Mouse (Mus musculus) limb, embryonic 15.5 days (tissue): ENCODE data around the gene B3gnt2. TPM values are rescaled to one million over a fixed set of nuclear protein-coding genes. Genes with fewer than 3 reads are reported as not detected.

ENCODE experiments used
- ATAC-seq: fragments of 200-750 bp; cut with Nextera tagmentation; 2 replicates; pipeline ENCODE4 v1.8.0; 2017; ENCODE audit warnings: low read depth, moderate TSS enrichment; ENCODE audit not compliant: insufficient number of reproducible peaks, low FRiP score, low TSS enrichment
- H3K27ac ChIP-seq: fragments of 300-500 bp; sonication (generic); 2 replicates; pipeline ENCODE4 v1.5.1; 2015; ENCODE audit warnings: moderate library complexity, mild to moderate bottlenecking, inconsistent platforms
- H3K27me3 ChIP-seq: fragments of 300-500 bp; sonication (generic); 2 replicates; pipeline ENCODE4 v1.6.1; 2015; ENCODE audit warnings: inconsistent platforms
- H3K36me3 ChIP-seq: fragments of 300-500 bp; sonication (generic); 2 replicates; pipeline ENCODE4 v1.6.1; 2015; ENCODE audit warnings: inconsistent platforms
- H3K4me1 ChIP-seq: fragments of 300-500 bp; sonication (generic); 2 replicates; pipeline ENCODE4 v1.6.1; 2015; ENCODE audit warnings: inconsistent platforms
- H3K4me2 ChIP-seq: fragments of 300-500 bp; sonication (generic); 2 replicates; pipeline ENCODE4 v1.6.1; 2015; ENCODE audit warnings: mild to moderate bottlenecking, inconsistent platforms
- H3K4me3 ChIP-seq: fragments of 300-500 bp; sonication (generic); 2 replicates; pipeline ENCODE4 v1.5.1; 2015; ENCODE audit warnings: mild to moderate bottlenecking, inconsistent platforms
- H3K9ac ChIP-seq: fragments of 300-500 bp; sonication (generic); 2 replicates; pipeline ENCODE4 v1.6.1; 2015; ENCODE audit warnings: inconsistent platforms
- H3K9me3 ChIP-seq: fragments of 300-500 bp; sonication (generic); 2 replicates; pipeline ENCODE4 v1.6.1; 2016; ENCODE audit warnings: inconsistent platforms
- WGBS: fragments of 180-500 bp; shearing (Covaris S2); methylation state at CpG from one replicate; pipeline ENCODE4 v1.1.7; 2015; 5-methylcytosine and 5-hydroxymethylcytosine counted together
- polyA plus RNA-seq: library from polyadenylated mRNA; unstranded; fragments of >200 nt; fragmentation: Nextera tagmentation; extraction: Ambion mirVana; gene quantifications from 2 replicates; pipeline ENCODE4 v1.2.1, GENCODE M21; 2015

The B3gnt2 gene
- polyA plus RNA-seq, 1 experiment from 2014 or later = 11.6 TPM

DNA sequence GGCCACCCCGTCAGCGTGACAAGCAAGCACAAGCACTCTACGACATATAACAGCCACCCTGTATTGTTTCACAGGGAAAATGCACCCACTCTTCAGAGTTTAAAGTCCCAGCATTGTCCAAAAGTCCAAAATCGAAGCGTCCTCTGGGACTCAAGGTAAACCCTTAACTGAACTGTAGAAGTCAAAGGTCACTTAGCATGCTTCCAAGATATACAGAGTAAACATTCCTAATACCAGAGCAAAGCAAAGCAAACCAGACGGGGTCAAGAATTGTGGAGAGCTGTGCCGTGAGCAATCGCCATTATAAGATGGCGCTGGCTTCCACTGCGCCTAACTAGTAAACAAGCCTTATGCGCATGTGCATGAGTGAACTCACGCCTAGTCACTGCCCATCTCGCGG is 34.7 kb downstream of the B3gnt2 start:
- Histone ChIP-seq H3K9ac (no peak overlapping the region), H3K36me3 (no peaks in the 10 kb centered on the region), H3K4me1 (peaks cover 11% of the 10 kb centered on the region; the same call in 1 of the 2 replicates), H3K27ac (no peak overlapping the region), H3K4me3 (no peak overlapping the region), H3K9me3 (no peaks in the 10 kb centered on the region), H3K4me2 (no peak overlapping the region), H3K27me3 (no peaks in the 10 kb centered on the region)
- WGBS = 91% methylated on average over 14 of the region's 14 CpGs
- no peak for ATAC-seq

DNA sequence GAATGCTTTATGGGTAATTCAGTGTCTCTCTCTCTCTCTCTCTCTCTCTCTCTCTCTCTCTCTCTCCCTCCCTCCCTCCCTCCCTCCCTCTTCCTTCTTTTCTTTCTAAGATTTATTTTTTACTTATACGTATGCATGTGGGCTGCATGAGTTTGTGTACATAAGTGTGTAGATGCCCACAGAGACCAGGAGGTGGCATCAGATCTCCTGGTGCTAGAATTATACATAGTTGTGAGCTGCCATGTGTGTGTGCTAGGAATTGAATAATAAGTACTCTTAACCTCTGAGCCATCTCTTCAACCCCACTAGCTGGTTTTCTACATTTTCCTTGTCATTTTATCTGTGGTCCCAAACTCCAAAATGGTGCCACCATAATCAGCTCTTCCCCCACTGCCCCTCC is 35.2 kb downstream of the B3gnt2 start:
- H3K27me3 ChIP-seq = no peaks in the 10 kb centered on the region
- no peaks in the 10 kb centered on the region for H3K9me3 ChIP-seq
- no peaks in the 10 kb centered on the region for H3K36me3 ChIP-seq
- no peak overlapping the region for H3K4me2 ChIP-seq
- 95% methylated on average over 1 of the region's 1 CpGs for WGBS
- H3K27ac ChIP-seq = no peak overlapping the region
- peaks cover 11% of the 10 kb centered on the region; the same call in 1 of the 2 replicates for H3K4me1 ChIP-seq
- ATAC-seq = no peak
- no peak overlapping the region for H3K4me3 ChIP-seq
- H3K9ac ChIP-seq = no peak overlapping the region

DNA sequence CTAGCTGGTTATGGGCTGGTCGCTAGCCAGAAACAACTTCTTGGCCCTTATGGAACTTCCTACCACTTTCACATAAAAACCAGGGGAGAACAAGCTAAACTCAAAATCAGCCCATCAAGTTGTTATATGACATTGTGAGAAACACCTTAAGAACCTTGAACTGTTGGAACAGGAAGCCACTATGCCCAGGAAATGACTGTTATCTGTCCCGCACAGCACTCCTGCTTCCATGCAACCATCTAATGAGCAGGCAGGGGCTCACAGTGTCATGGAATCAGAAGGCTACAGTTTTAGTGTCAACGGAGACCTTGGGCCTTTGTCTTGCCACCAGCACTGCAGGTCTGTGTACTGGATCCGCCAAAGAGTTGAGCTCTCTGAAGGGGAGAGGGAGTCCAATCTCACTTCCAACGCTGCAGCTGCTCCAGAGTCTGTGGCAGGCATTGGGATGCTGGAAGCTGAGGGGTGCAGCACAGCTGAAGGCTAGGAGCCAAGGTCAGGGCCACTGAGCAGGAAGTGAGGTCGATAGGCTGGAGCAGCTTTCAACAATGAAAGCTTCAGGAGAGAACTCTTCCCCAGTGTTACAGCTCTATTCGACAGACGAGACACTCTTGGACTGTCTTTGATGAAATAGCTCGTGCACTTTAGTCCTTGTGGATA is 36.6 kb downstream of the B3gnt2 start:
- no peak overlapping the region for H3K4me3 ChIP-seq
- no peak overlapping the region for H3K9ac ChIP-seq
- no peak for ATAC-seq
- H3K27me3 ChIP-seq = no peaks in the 10 kb centered on the region
- H3K27ac ChIP-seq = no peak overlapping the region
- no peaks in the 10 kb centered on the region for H3K9me3 ChIP-seq
- no peaks in the 10 kb centered on the region for H3K36me3 ChIP-seq
- peaks cover 6% of the 10 kb centered on the region; the same call in 1 of the 2 replicates for H3K4me1 ChIP-seq
- WGBS = 74% methylated on average over 9 of the region's 9 CpGs
- no peak overlapping the region for H3K4me2 ChIP-seq

DNA sequence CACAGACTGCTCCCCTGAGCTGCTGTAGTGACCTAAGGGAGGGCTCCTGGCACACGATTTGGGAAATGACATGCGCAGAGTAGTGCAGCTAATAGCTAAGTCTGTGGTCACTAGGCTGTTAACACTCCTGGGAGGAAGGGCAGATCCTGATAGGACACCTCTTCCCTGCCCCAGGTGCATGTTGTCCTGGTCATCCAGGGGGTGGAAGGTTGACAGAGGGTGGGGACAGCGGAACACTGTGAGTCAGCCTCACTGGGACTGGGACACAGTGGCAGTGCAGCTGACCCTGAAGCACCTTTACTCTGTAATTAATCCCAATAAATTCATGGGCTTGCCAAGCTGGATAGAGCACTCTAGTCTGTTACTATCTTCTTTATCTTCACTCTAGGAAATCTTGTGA is 39.5 kb downstream of the B3gnt2 start:
- 75% methylated on average over 3 of the region's 3 CpGs for WGBS
- ATAC-seq = no peak

DNA sequence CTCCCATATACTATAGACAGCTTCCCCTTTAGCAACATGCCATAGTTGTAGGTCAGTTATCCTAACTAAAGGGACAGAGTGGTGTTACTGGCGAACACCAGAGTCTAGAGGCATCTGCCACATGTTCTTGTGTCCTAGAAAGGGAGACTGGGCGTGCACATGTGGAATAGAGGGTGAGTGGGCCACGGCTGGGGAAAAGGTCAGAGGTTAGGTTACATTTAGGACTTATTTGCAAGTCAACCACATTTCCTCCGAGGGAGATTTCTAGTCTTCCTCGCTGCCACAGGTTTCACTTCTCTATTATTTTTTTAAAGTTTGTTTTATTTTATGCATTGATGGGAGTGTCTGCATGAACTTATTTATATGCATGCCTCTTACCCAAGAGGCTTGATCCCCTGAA is 42.4 kb downstream of the B3gnt2 start:
- H3K9ac ChIP-seq = no peak overlapping the region
- no peak overlapping the region for H3K4me3 ChIP-seq
- H3K36me3 ChIP-seq = no peaks in the 10 kb centered on the region
- H3K27ac ChIP-seq = no peak overlapping the region
- WGBS = 66% methylated on average over 5 of the region's 5 CpGs
- no peaks in the 10 kb centered on the region for H3K4me1 ChIP-seq
- no peak for ATAC-seq
- no peak overlapping the region for H3K4me2 ChIP-seq
- no peaks in the 10 kb centered on the region for H3K27me3 ChIP-seq
- no peaks in the 10 kb centered on the region for H3K9me3 ChIP-seq

More for the DNA sequence above, 39.5 kb downstream of the B3gnt2 start:
- Histone ChIP-seq H3K4me2 (no peak overlapping the region), H3K27ac (no peak overlapping the region), H3K27me3 (no peaks in the 10 kb centered on the region), H3K36me3 (no peaks in the 10 kb centered on the region), H3K9me3 (no peaks in the 10 kb centered on the region), H3K4me1 (peaks cover 4% of the 10 kb centered on the region; the same call in 1 of the 2 replicates), H3K9ac (no peak overlapping the region), H3K4me3 (no peak overlapping the region)

DNA sequence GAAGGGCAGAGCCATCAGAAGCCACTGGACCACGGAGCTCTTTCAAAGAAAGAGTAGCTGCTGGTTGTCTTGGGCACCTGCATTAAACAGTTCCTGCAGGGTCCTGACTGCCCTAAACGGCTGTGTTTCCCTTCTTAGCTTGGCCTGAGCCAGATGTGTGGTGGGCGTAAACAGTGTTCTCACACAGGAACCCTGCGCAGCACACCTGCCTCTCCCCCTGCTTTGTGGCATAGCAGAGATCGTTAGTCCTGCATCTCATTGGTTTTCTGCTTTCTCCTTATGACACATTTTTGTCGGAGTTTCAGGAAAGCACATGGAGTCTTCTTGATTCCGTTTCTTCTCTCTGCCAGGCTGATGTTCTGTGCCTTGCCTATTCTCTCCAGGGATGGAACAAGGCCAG is 44.9 kb downstream of the B3gnt2 start:
- WGBS = 64% methylated on average over 7 of the region's 7 CpGs
- no peak for ATAC-seq
- Histone ChIP-seq H3K4me3 (no peak overlapping the region), H3K4me2 (no peak overlapping the region), H3K36me3 (no peaks in the 10 kb centered on the region), H3K4me1 (no peaks in the 10 kb centered on the region), H3K27me3 (no peaks in the 10 kb centered on the region), H3K9me3 (no peaks in the 10 kb centered on the region), H3K9ac (no peak overlapping the region), H3K27ac (no peak overlapping the region)

DNA sequence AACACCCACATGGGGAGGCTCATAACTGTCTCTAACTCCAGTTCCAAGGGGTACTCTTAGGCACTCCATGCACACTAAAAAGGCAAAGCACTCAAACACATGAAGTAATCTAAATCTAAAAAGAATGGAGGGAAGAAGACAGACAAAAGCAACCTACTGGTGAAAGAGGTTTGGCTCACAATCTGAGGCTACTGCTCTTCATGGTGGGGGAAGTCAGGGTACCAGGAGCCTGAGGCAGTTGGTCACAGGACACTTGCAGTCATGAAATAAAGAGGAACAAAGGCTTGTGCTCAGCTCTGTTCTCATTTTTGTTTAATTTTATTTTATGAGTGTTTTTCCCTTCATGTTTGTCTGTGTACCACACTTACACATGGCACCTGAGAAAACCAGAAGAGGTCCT is 45.6 kb downstream of the B3gnt2 start:
- H3K27me3 ChIP-seq = no peaks in the 10 kb centered on the region
- no peak for ATAC-seq
- H3K4me2 ChIP-seq = no peak overlapping the region
- no peaks in the 10 kb centered on the region for H3K9me3 ChIP-seq
- no peak overlapping the region for H3K27ac ChIP-seq
- no peak overlapping the region for H3K9ac ChIP-seq
- H3K36me3 ChIP-seq = no peaks in the 10 kb centered on the region
- no peak overlapping the region for H3K4me3 ChIP-seq
- no peaks in the 10 kb centered on the region for H3K4me1 ChIP-seq

DNA sequence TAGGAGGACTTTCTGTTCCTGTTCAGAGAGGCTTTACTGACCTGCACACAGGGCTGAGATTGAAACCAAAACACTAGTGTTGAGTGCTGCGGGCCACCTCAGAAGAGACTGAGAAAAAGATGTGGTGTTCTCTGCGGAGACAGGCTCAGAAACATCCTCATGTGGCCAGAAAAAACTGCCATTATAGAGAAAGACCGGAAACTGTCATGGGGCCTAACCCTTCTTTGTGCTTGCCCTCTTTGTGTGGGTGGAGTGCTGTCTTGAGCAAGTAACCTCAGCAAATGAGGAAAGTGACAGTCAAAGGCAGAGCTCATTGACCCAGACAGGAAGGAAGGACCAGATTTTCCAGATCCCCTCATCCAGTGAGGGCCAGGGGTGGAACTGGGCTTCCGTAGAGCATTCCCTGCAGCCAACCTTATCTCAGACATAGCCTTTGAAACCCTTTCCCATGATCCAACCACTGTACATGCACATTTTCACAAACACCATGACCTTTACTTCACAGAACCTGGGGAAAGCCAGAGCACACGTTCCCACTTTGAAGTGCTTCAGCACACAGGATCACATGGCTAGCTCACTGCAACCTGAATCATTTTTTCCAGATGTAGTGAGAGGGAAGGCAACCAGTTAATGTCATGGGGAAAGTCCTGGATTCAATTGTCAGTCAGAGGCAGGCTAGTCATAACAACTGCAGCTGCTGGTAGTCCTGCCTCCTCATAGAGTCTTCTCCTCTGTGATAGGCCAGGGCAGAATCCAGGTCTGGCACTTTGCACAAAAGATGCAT is 46.6 kb downstream of the B3gnt2 start:
- H3K9me3 ChIP-seq = no peaks in the 10 kb centered on the region
- 71% methylated on average over 5 of the region's 5 CpGs for WGBS
- ATAC-seq = no peak
- H3K27ac ChIP-seq = no peak overlapping the region
- H3K4me3 ChIP-seq = no peak overlapping the region
- no peaks in the 10 kb centered on the region for H3K27me3 ChIP-seq
- no peak overlapping the region for H3K9ac ChIP-seq
- no peaks in the 10 kb centered on the region for H3K36me3 ChIP-seq
- no peaks in the 10 kb centered on the region for H3K4me1 ChIP-seq
- no peak overlapping the region for H3K4me2 ChIP-seq

DNA sequence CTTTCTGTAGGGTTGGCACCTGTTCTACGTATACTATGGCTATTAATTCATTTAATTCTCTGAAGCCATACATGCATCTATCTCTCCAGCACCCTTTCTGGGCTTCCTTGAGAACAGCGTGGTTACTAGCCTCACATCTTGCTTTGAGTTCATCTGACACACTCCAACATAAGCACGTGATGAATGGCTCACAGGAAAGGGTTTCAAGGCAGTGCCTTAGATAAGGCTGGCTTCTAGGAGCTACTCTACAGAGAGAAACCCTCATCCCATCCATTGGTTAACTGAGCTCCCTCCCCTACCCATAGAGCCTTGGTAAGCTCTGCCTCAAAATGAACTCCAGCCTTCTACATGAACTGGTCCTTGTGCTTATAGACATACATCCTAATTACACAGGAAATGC is 47.3 kb downstream of the B3gnt2 start:
- Histone ChIP-seq H3K9ac (no peak overlapping the region), H3K27me3 (no peaks in the 10 kb centered on the region), H3K27ac (no peak overlapping the region), H3K4me2 (no peak overlapping the region), H3K9me3 (no peaks in the 10 kb centered on the region), H3K4me3 (no peak overlapping the region), H3K36me3 (no peaks in the 10 kb centered on the region), H3K4me1 (no peaks in the 10 kb centered on the region)
- WGBS = 82% methylated on average over 3 of the region's 3 CpGs
- no peak for ATAC-seq

DNA sequence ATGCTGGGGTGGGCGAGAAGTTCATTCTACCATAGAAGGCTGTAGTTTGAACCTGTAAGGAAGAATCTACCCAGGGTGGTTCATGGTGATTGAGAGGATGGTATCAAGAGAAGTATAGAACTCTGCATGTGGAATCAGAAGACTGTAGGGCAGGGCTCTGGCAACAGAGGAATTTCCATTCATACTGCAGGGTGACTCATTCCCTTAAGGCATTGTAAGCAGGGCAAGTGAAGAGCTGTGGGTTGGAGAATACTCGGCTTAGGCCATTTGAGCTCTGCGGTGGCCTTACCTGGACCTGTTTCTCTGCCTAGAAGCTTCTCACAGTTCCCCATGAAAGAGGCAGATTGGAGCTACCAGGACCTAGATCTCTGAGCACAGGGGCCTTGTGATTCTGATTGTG is 49.3 kb downstream of the B3gnt2 start:
- no peaks in the 10 kb centered on the region for H3K4me1 ChIP-seq
- H3K27ac ChIP-seq = no peak overlapping the region
- 84% methylated on average over 3 of the region's 3 CpGs for WGBS
- no peak overlapping the region for H3K4me2 ChIP-seq
- H3K27me3 ChIP-seq = no peaks in the 10 kb centered on the region
- no peak overlapping the region for H3K9ac ChIP-seq
- no peak for ATAC-seq
- no peak overlapping the region for H3K4me3 ChIP-seq
- no peaks in the 10 kb centered on the region for H3K9me3 ChIP-seq
- H3K36me3 ChIP-seq = no peaks in the 10 kb centered on the region

DNA sequence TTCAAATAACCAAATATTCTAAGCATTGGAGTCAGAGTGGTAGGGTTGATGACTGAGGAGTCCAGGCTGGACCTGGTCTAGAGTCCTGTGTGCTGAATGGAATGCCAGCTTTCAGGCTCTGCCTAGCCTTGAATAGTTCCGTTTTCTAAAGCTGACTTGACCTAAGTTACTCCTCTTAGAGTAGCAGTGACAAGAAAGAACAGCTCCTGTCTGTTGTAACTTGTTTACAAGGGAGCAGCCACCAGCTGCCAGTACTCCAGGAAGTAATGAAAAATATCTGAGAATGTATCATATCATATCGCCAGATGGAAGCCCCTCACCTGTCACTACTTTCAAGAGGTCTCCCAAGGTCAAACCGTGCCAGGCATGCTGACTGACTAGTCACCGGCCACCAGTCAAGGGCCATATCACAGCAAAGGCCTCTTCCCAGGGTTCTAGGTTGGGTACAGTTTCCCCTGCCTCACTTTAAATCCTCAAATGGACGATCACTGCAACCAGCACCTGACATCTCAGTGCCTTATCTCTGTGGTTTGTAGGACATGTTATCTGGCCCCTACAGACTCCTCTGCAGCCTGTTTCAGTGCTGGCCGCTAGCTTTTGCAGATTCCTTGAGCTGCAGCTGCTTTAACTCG is 51.2 kb downstream of the B3gnt2 start:
- Histone ChIP-seq H3K27ac (no peak overlapping the region), H3K4me2 (no peak overlapping the region), H3K36me3 (no peaks in the 10 kb centered on the region), H3K4me3 (no peak overlapping the region), H3K9me3 (no peaks in the 10 kb centered on the region), H3K4me1 (no peaks in the 10 kb centered on the region), H3K9ac (no peak overlapping the region), H3K27me3 (no peaks in the 10 kb centered on the region)
- 66% methylated on average over 7 of the region's 7 CpGs for WGBS
- no peak for ATAC-seq

DNA sequence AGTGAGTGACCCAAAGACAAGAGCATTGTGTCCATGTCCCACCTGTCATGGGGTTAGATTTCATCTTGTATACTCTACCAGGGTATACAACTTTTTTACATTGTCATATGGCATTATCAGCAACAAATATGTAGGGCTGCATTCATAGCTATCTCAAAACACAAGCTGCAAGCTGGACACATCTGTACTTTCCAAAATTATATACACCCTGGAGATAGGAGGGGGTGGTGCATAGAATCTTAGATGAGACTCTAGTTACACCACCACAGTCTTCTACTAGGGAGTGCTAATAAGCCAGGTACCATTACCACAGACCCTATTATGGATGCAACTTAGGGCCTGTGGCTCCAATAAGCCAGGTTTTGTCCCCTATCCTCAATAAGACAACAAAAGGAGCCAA is 52.7 kb downstream of the B3gnt2 start:
- H3K9ac ChIP-seq = no peak overlapping the region
- no peaks in the 10 kb centered on the region for H3K27me3 ChIP-seq
- no peaks in the 10 kb centered on the region for H3K9me3 ChIP-seq
- ATAC-seq = no peak
- no peak overlapping the region for H3K4me2 ChIP-seq
- no peak overlapping the region for H3K27ac ChIP-seq
- no peaks in the 10 kb centered on the region for H3K36me3 ChIP-seq
- no peaks in the 10 kb centered on the region for H3K4me1 ChIP-seq
- H3K4me3 ChIP-seq = no peak overlapping the region
